Mouse (Mus musculus) E14TG2a.4 (cell line): Measurements from ENCODE around the gene Dpp8.
A peak's percentile ranks its signal among the peaks of the same experiment; 100 is the strongest.

Source experiments
- H3K27me3 ChIP-seq: 2 replicates; pipeline ENCODE4 v1.6.1; 2014; ENCODE audit warnings: low read length, control low read depth; ENCODE audit not compliant: insufficient read depth
- H3K36me3 ChIP-seq: 2 replicates; pipeline ENCODE4 v1.6.1; 2014; ENCODE audit warnings: low read length, control low read depth; ENCODE audit not compliant: insufficient read depth
- H3K4me1 ChIP-seq: replicated peaks from 2 replicates; pipeline ENCODE4 v1.6.1; 2014; ENCODE audit warnings: low read depth, low read length, control low read depth
- H3K4me3 ChIP-seq: replicated peaks from 2 replicates; pipeline ENCODE4 v1.5.1; 2014; ENCODE audit warnings: mild to moderate bottlenecking, low read length
- H3K9me3 ChIP-seq: 2 replicates; pipeline ENCODE4 v1.6.1; 2014; ENCODE audit warnings: low read length, control low read depth
- CTCF ChIP-seq: conservative IDR thresholded peaks from 2 replicates; pipeline ENCODE4 v1.5.1; 2014; ENCODE audit warnings: low read length
- NANOG ChIP-seq: IDR thresholded peaks from 2 replicates; pipeline ENCODE4 v1.6.1; 2014; ENCODE audit warnings: borderline replicate concordance, low read length, mixed read lengths
- POU5F1 ChIP-seq: IDR thresholded peaks from 2 replicates; pipeline ENCODE4 v1.6.1; 2014; ENCODE audit warnings: low read length, borderline replicate concordance

Gene Dpp8

DNA sequence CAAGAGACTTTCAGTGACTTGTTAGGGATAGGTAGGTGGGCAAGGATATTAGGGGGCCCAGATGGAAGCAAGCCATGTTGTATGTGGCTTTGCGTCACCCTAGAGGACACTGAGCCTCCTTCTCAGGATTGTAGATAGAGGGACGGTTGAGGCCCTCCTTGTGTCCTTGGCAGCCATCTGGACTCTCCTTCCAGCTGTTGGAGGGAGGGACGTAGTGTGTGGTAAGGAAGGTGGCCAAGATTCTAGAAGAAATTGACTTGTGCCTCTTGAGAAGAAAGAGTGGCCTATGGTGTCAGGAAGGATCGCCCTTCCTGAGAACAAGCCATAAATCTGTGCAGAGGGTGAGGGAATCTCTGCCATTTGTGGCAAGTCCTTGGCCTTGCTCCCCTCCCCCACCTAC, 74.6 kb downstream of the Dpp8 start:
- TF ChIP-seq NANOG (no peak), POU5F1 (no peak), CTCF (no peak)
- Histone ChIP-seq H3K27me3 (peaks cover 51% of the 10 kb centered on the region), H3K4me3 (no peak overlapping the region), H3K36me3 (no peaks in the 10 kb centered on the region), H3K9me3 (no peaks in the 10 kb centered on the region), H3K4me1 (peaks cover 98% of the 10 kb centered on the region)

DNA sequence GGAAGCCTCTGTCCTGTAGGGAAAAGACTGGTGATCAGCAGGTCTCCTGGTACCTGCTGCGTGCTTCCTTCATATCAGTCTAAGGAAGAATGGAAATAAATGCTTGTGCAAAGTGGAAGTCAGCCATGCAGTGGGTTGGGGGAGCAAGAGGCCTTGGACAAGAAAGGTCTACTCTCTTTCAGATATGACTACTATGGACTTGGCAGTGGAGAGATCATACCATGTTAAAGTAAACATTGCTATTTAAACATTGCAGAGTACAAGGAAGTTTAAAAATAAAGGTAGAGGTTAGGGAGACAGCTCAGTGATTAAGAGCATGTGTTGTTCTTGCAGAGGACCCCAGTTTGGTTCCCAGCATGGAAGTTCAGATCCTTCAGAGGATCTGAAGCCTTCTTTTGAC, 75.7 kb downstream of the Dpp8 start:
- no peak overlapping the region for H3K4me3 ChIP-seq
- peaks cover 88% of the 10 kb centered on the region for H3K4me1 ChIP-seq
- no peaks in the 10 kb centered on the region for H3K9me3 ChIP-seq
- H3K27me3 ChIP-seq, result peaks cover 40% of the 10 kb centered on the region
- TF ChIP-seq CTCF, result no peak
- TF ChIP-seq NANOG, result no peak
- no peak for TF ChIP-seq POU5F1
- no peaks in the 10 kb centered on the region for H3K36me3 ChIP-seq

DNA sequence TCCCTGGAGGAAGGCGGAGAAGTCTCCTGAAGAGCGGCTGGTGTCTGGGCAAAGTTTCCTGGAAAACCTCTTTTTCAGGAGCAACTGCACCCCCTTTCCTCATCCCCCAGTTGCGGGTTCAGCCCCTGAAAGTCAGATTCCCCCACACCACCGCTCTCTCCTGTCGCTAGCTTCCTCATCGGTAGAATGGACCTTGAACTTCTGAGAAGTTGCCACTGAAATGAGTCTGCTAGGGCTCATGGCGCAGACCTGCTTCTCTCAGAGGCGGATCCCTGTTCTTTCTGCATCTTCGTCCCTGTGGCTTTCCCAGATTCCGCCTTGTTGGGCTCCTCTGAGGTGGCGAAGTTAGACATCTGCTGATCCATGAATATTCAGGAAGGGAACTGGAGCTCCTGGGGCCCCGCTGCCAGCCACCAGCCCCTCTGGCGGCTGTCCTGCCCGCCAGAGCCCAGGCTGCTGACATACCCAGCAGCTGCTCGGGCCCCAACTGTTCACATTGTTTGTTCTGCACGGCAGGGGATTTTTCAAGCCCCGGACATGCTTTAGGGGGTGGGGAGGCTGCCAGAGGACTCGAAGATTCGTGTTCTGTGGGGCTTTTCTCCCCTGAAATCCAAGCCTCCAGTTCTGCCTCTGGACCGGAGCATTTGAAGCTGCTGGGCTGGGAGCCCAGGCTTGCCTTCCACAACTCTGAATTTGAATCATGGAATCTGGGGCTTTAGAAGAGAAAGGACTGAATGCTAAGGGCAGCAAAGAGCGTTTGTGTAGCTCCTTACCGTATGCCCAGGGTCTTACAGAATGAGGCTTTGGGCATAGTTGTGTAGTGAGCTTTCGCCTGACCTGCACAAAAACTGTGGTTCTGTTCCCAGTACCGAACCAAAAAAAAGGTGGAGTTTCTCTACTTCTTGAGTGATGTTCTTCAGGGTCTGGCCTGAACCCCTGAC, 77.2 kb downstream of the Dpp8 start:
- TF ChIP-seq POU5F1, result peak; percentile 58
- no peak for TF ChIP-seq CTCF
- Histone ChIP-seq H3K27me3 (peaks cover 40% of the 10 kb centered on the region), H3K4me3 (peak overlapping the region; percentile 63), H3K36me3 (no peaks in the 10 kb centered on the region), H3K4me1 (peaks cover 74% of the 10 kb centered on the region), H3K9me3 (no peaks in the 10 kb centered on the region)

DNA sequence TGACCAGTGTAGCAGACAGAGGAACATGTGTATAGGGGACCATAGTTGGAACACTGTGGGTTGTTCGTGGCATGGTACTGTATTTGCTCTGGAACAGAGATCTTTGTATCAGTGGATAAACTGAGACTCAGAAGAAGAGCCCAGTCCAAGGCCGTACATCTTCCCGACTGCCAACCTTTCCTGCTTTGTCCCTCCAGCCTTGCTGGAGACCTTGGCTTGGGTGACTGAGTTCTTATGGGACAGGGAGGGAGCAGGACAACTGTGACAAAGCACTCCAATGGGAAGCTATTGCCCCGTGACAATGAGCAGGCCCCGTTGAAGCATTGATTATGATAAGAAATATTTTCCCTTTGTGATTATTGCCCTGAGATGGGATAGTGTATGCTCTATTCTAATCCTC, 79.5 kb downstream of the Dpp8 start:
- Histone ChIP-seq H3K27me3 (peaks cover 37% of the 10 kb centered on the region), H3K9me3 (no peaks in the 10 kb centered on the region), H3K36me3 (no peaks in the 10 kb centered on the region), H3K4me1 (peaks cover 57% of the 10 kb centered on the region), H3K4me3 (no peak overlapping the region)
- TF ChIP-seq CTCF (no peak), NANOG (no peak), POU5F1 (no peak)

DNA sequence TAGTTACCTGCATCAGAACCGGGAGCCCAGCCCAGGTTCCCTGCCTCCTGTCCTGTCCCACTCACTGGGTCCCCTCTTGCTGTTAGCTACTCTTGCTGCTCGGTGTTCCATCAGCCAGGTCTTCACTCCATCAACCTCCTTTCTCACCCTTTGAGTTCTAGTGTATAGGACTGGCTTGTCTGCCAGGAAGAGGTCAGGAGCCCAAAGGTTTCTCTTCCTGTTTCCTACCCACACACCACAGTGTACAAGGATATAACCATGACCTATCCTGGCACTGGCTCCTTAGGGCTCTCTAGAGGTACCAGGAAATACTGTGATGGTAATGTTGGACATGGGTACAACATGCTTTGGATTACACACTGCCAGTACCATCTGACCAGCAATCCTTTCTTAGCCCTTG, 81.5 kb downstream of the Dpp8 start:
- TF ChIP-seq POU5F1, result no peak
- no peak for TF ChIP-seq NANOG
- no peak for TF ChIP-seq CTCF
- Histone ChIP-seq H3K36me3 (no peaks in the 10 kb centered on the region), H3K9me3 (no peaks in the 10 kb centered on the region), H3K4me3 (no peak overlapping the region), H3K4me1 (peaks cover 51% of the 10 kb centered on the region), H3K27me3 (peaks cover 24% of the 10 kb centered on the region)

DNA sequence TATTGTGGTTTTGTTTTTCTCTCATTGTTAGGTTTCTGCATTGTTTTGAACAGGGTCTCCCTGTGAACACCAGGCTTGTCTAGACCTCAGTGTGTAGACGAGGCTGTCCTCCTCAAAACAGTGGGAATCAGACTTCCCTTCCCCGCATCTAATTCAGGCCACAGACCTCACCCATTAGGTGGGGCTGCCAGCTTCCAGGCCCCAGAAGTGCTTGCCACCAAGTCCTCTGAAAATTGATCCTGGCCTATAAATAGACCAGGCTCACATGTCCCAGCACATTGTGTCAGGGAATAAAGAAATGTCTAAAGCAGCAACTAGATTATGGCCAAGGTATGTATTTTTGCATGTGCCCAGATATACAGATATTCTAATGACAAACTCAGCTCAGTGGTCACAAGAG, 83.7 kb downstream of the Dpp8 start:
- Histone ChIP-seq H3K36me3 (no peaks in the 10 kb centered on the region), H3K4me1 (peaks cover 39% of the 10 kb centered on the region), H3K4me3 (no peak overlapping the region), H3K9me3 (no peaks in the 10 kb centered on the region), H3K27me3 (peaks cover 19% of the 10 kb centered on the region)
- TF ChIP-seq NANOG, result no peak
- TF ChIP-seq POU5F1, result no peak
- TF ChIP-seq CTCF, result no peak

DNA sequence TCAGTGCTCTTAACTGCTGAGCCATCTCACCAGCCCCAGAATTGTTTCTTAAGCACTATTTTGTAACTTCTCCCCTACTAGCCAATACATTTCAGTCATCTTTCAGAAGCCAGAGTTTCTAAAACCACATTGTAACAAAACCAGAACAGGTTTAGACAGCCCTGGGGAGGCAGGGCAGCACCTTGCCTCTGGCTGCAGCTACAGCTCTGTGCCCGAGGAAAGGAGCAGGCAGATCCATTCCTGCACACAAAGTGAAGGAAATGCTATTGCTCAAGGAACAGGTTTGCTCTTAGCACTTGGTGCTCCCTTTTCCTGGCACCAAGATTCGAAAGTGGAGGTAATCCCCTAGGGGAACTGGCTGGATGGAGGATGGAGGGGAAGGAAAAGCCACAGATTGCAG, 85.3 kb downstream of the Dpp8 start:
- no peak overlapping the region for H3K4me3 ChIP-seq
- H3K36me3 ChIP-seq, result no peaks in the 10 kb centered on the region
- TF ChIP-seq CTCF (no peak), POU5F1 (no peak), NANOG (no peak)
- peaks cover 30% of the 10 kb centered on the region for H3K27me3 ChIP-seq
- peaks cover 39% of the 10 kb centered on the region for H3K4me1 ChIP-seq
- no peaks in the 10 kb centered on the region for H3K9me3 ChIP-seq

DNA sequence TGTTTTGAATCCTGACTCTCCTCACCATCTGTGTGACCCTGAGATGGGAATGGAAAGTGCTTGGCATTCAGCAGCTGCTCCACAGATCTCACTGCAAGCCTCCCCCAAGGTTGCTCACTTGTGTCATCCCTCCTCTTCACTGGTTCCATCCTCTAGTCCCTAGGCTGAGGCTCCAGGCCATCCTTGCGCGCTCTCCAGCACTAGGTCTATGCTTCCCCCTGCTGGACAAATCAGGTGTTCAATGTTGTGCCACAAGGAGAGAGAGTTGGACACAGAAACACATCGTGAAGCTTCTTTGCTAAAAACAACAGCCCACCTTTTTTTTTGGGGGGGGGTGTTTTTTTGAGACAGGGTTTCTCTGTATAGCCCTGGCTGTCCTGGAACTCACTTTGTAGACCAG, 88.7 kb downstream of the Dpp8 start:
- TF ChIP-seq NANOG (no peak), CTCF (peak; percentile 65)
- no peak overlapping the region for H3K4me3 ChIP-seq
- no peaks in the 10 kb centered on the region for H3K9me3 ChIP-seq
- H3K36me3 ChIP-seq, result no peaks in the 10 kb centered on the region
- peaks cover 43% of the 10 kb centered on the region for H3K27me3 ChIP-seq
- peaks cover 52% of the 10 kb centered on the region for H3K4me1 ChIP-seq
